Mouse (Mus musculus) cerebellum, postnatal 14 days (tissue): ENCODE measurements around the gene Pgm3.

ENCODE experiments used
- DNase-seq, 2 experiments: peaks; one replicate each; pipeline ENCODE4 v3.0.0; 2021; ENCODE audit warnings: mixed read lengths in 2 of 2

Pgm3 gene

GRCm38 (mm10) chr9:86569314-86569910 lies 2.2 kb downstream of the Pgm3 start:
- no peak for DNase-seq

- DNase-seq: no peak
Measured at GRCm38 (mm10) chr9:86560543-86560942, 11.1 kb downstream of the Pgm3 start.

GRCm38 (mm10) chr9:86554641-86555040 lies 17.0 kb downstream of the Pgm3 start:
- DNase-seq: peak; percentile 41 to 52

- DNase-seq: peak; percentile 17 to 22
Measured at GRCm38 (mm10) chr9:86553886-86554285, 17.8 kb downstream of the Pgm3 start.

- DNase-seq: no peak
Measured at GRCm38 (mm10) chr9:86550717-86551116, 20.9 kb downstream of the Pgm3 start.

GRCm38 (mm10) chr9:86549637-86550162 lies 21.9 kb downstream of the Pgm3 start:
- no peak for DNase-seq

GRCm38 (mm10) chr9:86544559-86544958 lies 27.1 kb downstream of the Pgm3 start:
- DNase-seq: no peak

- DNase-seq: no peak
Measured at GRCm38 (mm10) chr9:86543451-86543850, 28.2 kb downstream of the Pgm3 start.

GRCm38 (mm10) chr9:86534071-86534470 lies 37.6 kb downstream of the Pgm3 start:
- no peak for DNase-seq

GRCm38 (mm10) chr9:86525600-86525999 lies 46.0 kb downstream of the Pgm3 start:
- DNase-seq: no peak

- no peak for DNase-seq
Measured at GRCm38 (mm10) chr9:86522335-86522734, 49.3 kb downstream of the Pgm3 start.

GRCm38 (mm10) chr9:86514798-86515197 lies 56.8 kb downstream of the Pgm3 start:
- DNase-seq: no peak

GRCm38 (mm10) chr9:86514390-86514789 lies 57.3 kb downstream of the Pgm3 start:
- DNase-seq: no peak

GRCm38 (mm10) chr9:86513733-86514132 lies 57.9 kb downstream of the Pgm3 start:
- DNase-seq: no peak

GRCm38 (mm10) chr9:86507437-86507836 lies 64.2 kb downstream of the Pgm3 start:
- no peak for DNase-seq
